8 mouse cellular contexts compared by ENCODE assay signal in the genomic region with DNA sequence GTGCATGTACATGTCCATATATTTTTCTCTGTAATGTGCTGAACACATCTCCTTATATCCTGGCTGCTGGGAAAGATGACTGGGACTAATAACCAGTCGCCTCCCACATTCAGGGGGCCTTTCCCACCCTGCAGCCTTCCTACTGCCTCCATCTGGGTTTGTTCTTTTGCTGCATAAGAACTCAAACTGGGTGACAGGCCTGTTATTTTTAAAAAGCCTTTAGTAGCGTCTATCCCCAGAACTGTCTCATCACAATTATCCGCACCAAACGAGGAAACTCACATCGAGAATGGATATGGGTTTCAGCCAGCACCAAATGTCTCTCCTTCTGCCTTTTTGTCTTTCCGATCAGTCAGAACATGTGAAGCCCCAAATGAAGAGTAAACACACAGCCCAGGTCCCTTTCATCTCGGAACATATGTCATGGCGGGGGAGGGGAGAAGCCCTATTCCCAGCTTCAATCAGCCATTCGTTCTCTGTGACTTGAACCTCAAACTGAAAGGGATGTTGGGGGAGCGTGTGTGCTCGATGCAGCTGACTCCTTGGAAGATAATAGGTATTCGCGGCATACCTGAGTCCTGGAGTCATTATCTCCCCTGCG.
DNase-seq lines count a peak whose midpoint lies in the region; ATAC-seq and TF ChIP-seq lines count a peak whose summit lies in the region.

No protein-coding gene starts in this region.

- peak; percentile 16 for DNase-seq in cerebellum, adult 8-10 months
- peak; percentile 94 for DNase-seq in forebrain, embryonic 14.5 days (ENCODE audit: low spot score)
- peak; percentile 62 to 65 for DNase-seq in layer of hippocampus, postnatal 25 days (ENCODE audit: extremely low spot score in 1 of 2, low spot score in 1 of 2)
- DNase-seq in adrenal gland, postnatal 36 days, result no peak
- no peak for DNase-seq in kidney, adult 2 months
- no peak for DNase-seq in urinary bladder, postnatal 4 days (ENCODE audit: low spot score in 2 of 2)

- H3K4me3 ChIP-seq in forebrain, embryonic 14.5 days (ENCODE audit: low read depth, low read length), result no peak overlapping the region
- no peak overlapping the region for H3K4me3 ChIP-seq in neural tube, embryonic 12.5 days
- H3K4me3 ChIP-seq in kidney, adult 2 months (ENCODE audit: insufficient read depth, low read depth, low read length), result no peak overlapping the region
- H3K4me3 ChIP-seq in intestine, postnatal 0 days (ENCODE audit: low read depth, low read length), result no peak overlapping the region

- H3K36me3 ChIP-seq in forebrain, embryonic 14.5 days (ENCODE audit: control insufficient read depth, insufficient read depth, low read length), result no peaks in the 10 kb centered on the region
- no peaks in the 10 kb centered on the region for H3K36me3 ChIP-seq in neural tube, embryonic 12.5 days
- no peaks in the 10 kb centered on the region for H3K36me3 ChIP-seq in kidney, adult 2 months (ENCODE audit: control insufficient read depth, insufficient read depth, low read length)
- H3K36me3 ChIP-seq in intestine, postnatal 0 days (ENCODE audit: control insufficient read depth, insufficient read depth), result no peaks in the 10 kb centered on the region

- no peaks in the 10 kb centered on the region for H3K9me3 ChIP-seq in forebrain, embryonic 14.5 days (replicated peaks; ENCODE audit: control insufficient read depth, low read length)
- no peaks in the 10 kb centered on the region for H3K9me3 ChIP-seq in neural tube, embryonic 12.5 days
- H3K9me3 ChIP-seq in intestine, postnatal 0 days (ENCODE audit: control insufficient read depth), result no peaks in the 10 kb centered on the region

- no peak for TF ChIP-seq CTCF in kidney, adult 2 months (conservative IDR thresholded peaks at IDR 0.05; ENCODE audit: insufficient read depth, insufficient read length, low read depth, low read length)
- TF ChIP-seq CTCF in intestine, postnatal 0 days (IDR thresholded peaks at IDR 0.05; ENCODE audit: low read depth), result no peak

- ATAC-seq in forebrain, embryonic 14.5 days, result peak; percentile 90
- ATAC-seq in neural tube, embryonic 12.5 days (ENCODE audit: low FRiP score, low read depth), result peak; percentile 51; the same call in 1 of the 2 replicates
- ATAC-seq in intestine, postnatal 0 days, result no peak

- H3K27ac ChIP-seq in forebrain, embryonic 14.5 days (ENCODE audit: low read depth, low read length), result peak overlapping the region; percentile 90
- peak overlapping the region; percentile 46; the same call in 1 of the 2 replicates for H3K27ac ChIP-seq in neural tube, embryonic 12.5 days
- H3K27ac ChIP-seq in kidney, adult 2 months (ENCODE audit: insufficient read depth, low read depth, low read length), result no peak overlapping the region
- H3K27ac ChIP-seq in intestine, postnatal 0 days (ENCODE audit: low read depth, low read length), result no peak overlapping the region

- H3K27me3 ChIP-seq in forebrain, embryonic 14.5 days (replicated peaks; ENCODE audit: control insufficient read depth, insufficient read depth, low read length), result no peaks in the 10 kb centered on the region
- H3K27me3 ChIP-seq in neural tube, embryonic 12.5 days (replicated peaks), result no peaks in the 10 kb centered on the region
- H3K27me3 ChIP-seq in kidney, adult 2 months (replicated peaks; ENCODE audit: control insufficient read depth, insufficient read depth, low read length), result no peaks in the 10 kb centered on the region
- H3K27me3 ChIP-seq in intestine, postnatal 0 days (replicated peaks; ENCODE audit: control insufficient read depth, insufficient read depth, low read length), result no peaks in the 10 kb centered on the region

- no peak overlapping the region; the same call in 1 of the 2 replicates for H3K9ac ChIP-seq in forebrain, embryonic 14.5 days (ENCODE audit: low read length)
- no peak overlapping the region for H3K9ac ChIP-seq in neural tube, embryonic 12.5 days
- no peak overlapping the region for H3K9ac ChIP-seq in intestine, postnatal 0 days (ENCODE audit: low read depth, low read length)

- H3K4me2 ChIP-seq in forebrain, embryonic 14.5 days (ENCODE audit: low read length), result peak overlapping the region; percentile 26
- peak overlapping the region; percentile 12; the same call in 1 of the 2 replicates for H3K4me2 ChIP-seq in neural tube, embryonic 12.5 days (replicated peaks)
- H3K4me2 ChIP-seq in intestine, postnatal 0 days (replicated peaks; ENCODE audit: low read depth), result no peak overlapping the region

- 14% methylated on average over 14 of the region's 14 CpGs for WGBS in forebrain, embryonic 14.5 days
- WGBS in neural tube, embryonic 12.5 days, result 31% methylated on average over 14 of the region's 14 CpGs
- WGBS in kidney, adult 2 months, result 45% methylated on average over 14 of the region's 14 CpGs
- 48% methylated on average over 14 of the region's 14 CpGs for WGBS in intestine, postnatal 0 days

- H3K4me1 ChIP-seq in forebrain, embryonic 14.5 days (ENCODE audit: control insufficient read depth, insufficient read depth, low read length), result peaks cover 24% of the 10 kb centered on the region
- H3K4me1 ChIP-seq in neural tube, embryonic 12.5 days, result peaks cover 13% of the 10 kb centered on the region
- no peaks in the 10 kb centered on the region for H3K4me1 ChIP-seq in kidney, adult 2 months (ENCODE audit: control insufficient read depth, insufficient read depth, low read length)
- no peaks in the 10 kb centered on the region for H3K4me1 ChIP-seq in intestine, postnatal 0 days (replicated peaks; ENCODE audit: control insufficient read depth, insufficient read depth, low read length)

- TF ChIP-seq POLR2A in kidney, adult 2 months (IDR thresholded peaks at IDR 0.05; ENCODE audit: low read depth, low read length), result no peak

Comparison
In these comparisons a context has a peak if more than half of its experiments do, and no peak if none do; other contexts are left out.
1. DNase-seq: peak in cerebellum, adult 8-10 months (single experiment), forebrain, embryonic 14.5 days (single experiment) and layer of hippocampus, postnatal 25 days (2 of 2); none in adrenal gland, postnatal 36 days (0 of 2), kidney, adult 2 months (single experiment) and urinary bladder, postnatal 4 days (0 of 2).
2. H3K27ac ChIP-seq: peak in forebrain, embryonic 14.5 days (single experiment) and neural tube, embryonic 12.5 days (single experiment); none in kidney, adult 2 months (single experiment) and intestine, postnatal 0 days (single experiment).